Mouse (Mus musculus) ovary, postnatal 10 days (tissue): ENCODE data around the gene Zfp830.

Experiments used
- DNase-seq: peaks from one replicate; pipeline ENCODE4 v3.0.0; 2022; ENCODE audit warnings: low spot score

Gene Zfp830

GRCm38 (mm10) chr11:82763742-82764437 is at the start of gene Zfp830, which contains the start of gene Cct6b:
TSS of gene Zfp830 (plus strand) at chr11:82764345.
TSS of gene Cct6b (minus strand) at chr11:82764321.
- peak; percentile 83 for DNase-seq

GRCm38 (mm10) chr11:82719294-82719693 is 44.9 kb upstream of the Zfp830 start:
- DNase-seq: no peak

GRCm38 (mm10) chr11:82726862-82727261 is 37.3 kb upstream of the Zfp830 start:
- no peak for DNase-seq

GRCm38 (mm10) chr11:82734227-82734626 is 29.9 kb upstream of the Zfp830 start:
- no peak for DNase-seq

- no peak for DNase-seq
Measured at GRCm38 (mm10) chr11:82739006-82739405, 25.1 kb upstream of the Zfp830 start.

GRCm38 (mm10) chr11:82746138-82746537 is 18.0 kb upstream of the Zfp830 start:
- no peak for DNase-seq

- DNase-seq: no peak
Measured at GRCm38 (mm10) chr11:82746857-82747366, 17.2 kb upstream of the Zfp830 start.

GRCm38 (mm10) chr11:82752349-82753115 is 11.6 kb upstream of the Zfp830 start:
- no peak for DNase-seq

GRCm38 (mm10) chr11:82755919-82756318 is 8.2 kb upstream of the Zfp830 start:
- no peak for DNase-seq

- no peak for DNase-seq
Measured at GRCm38 (mm10) chr11:82762286-82762829, 1.8 kb upstream of the Zfp830 start.

- DNase-seq: no peak
Measured at GRCm38 (mm10) chr11:82763261-82763660, 884 bp upstream of the Zfp830 start.

GRCm38 (mm10) chr11:82764438-82764924 is 336 bp downstream of the Zfp830 start:
- DNase-seq: no peak

GRCm38 (mm10) chr11:82780134-82780533 is 16.0 kb downstream of the Zfp830 start:
- DNase-seq: no peak

GRCm38 (mm10) chr11:82780983-82781903 is 17.1 kb downstream of the Zfp830 start, which contains the start of gene Lig3:
TSS of gene Lig3 (plus strand) at chr11:82781108.
- DNase-seq: peak; percentile 75

- no peak for DNase-seq
Measured at GRCm38 (mm10) chr11:82782197-82782596, 18.1 kb downstream of the Zfp830 start.

- DNase-seq: no peak
Measured at GRCm38 (mm10) chr11:82783453-82783852, 19.3 kb downstream of the Zfp830 start.

GRCm38 (mm10) chr11:82806656-82807055 is 42.5 kb downstream of the Zfp830 start:
- no peak for DNase-seq

GRCm38 (mm10) chr11:82807370-82807769 is 43.2 kb downstream of the Zfp830 start:
- DNase-seq: no peak

GRCm38 (mm10) chr11:82808485-82808884 is 44.3 kb downstream of the Zfp830 start:
- DNase-seq: no peak
